Mouse (Mus musculus) olfactory bulb, adult 2 months (tissue): Measurements from ENCODE around the gene Sh2b2. TPM values are rescaled to one million over a fixed set of nuclear protein-coding genes. Genes with fewer than 3 reads are reported as not detected.
A peak's percentile ranks its signal among the peaks of the same experiment; 100 is the strongest.

Experiments
- H3K27ac ChIP-seq: fragments of 200-500 bp; 2 replicates; pipeline ENCODE4 v1.5.1; 2012; ENCODE audit warnings: low read depth, low read length; ENCODE audit not compliant: insufficient read depth
- H3K4me1 ChIP-seq: fragments of 200-500 bp; 2 replicates; pipeline ENCODE4 v1.6.1; 2012; ENCODE audit warnings: low read length; ENCODE audit not compliant: control insufficient read depth, insufficient read depth
- H3K4me3 ChIP-seq: fragments of 200-500 bp; 2 replicates; pipeline ENCODE4 v1.5.1; 2012; ENCODE audit warnings: mild to moderate bottlenecking, low read depth, low read length, moderate library complexity; ENCODE audit not compliant: insufficient read depth
- CTCF ChIP-seq: fragments of 200-500 bp; IDR thresholded peaks from 2 replicates; pipeline ENCODE4 v1.5.1; 2012; ENCODE audit warnings: low read depth, mild to moderate bottlenecking, low read length, moderate library complexity; ENCODE audit not compliant: insufficient read depth
- POLR2A ChIP-seq: fragments of 200-500 bp; IDR thresholded peaks from 2 replicates; pipeline ENCODE4 v1.6.1; 2012; ENCODE audit warnings: mild to moderate bottlenecking, low read depth, low read length, moderate library complexity; ENCODE audit not compliant: insufficient read depth
- WGBS: fragments of 180-500 bp; shearing (Covaris S2); methylation state at CpG from one replicate; pipeline ENCODE4 v1.1.7; 2018; 5-methylcytosine and 5-hydroxymethylcytosine counted together
- polyA plus RNA-seq: library from polyadenylated mRNA; stranded (reverse); fragments of >200 nt; gene quantifications from 2 replicates; pipeline ENCODE4 v1.2.4, GENCODE M21; 2012; ENCODE audit warnings: low replicate concordance; ENCODE audit not compliant: missing spikeins, insufficient read depth, insufficient read length

Gene Sh2b2
- not detected in 2 replicates for polyA plus RNA-seq

DNA sequence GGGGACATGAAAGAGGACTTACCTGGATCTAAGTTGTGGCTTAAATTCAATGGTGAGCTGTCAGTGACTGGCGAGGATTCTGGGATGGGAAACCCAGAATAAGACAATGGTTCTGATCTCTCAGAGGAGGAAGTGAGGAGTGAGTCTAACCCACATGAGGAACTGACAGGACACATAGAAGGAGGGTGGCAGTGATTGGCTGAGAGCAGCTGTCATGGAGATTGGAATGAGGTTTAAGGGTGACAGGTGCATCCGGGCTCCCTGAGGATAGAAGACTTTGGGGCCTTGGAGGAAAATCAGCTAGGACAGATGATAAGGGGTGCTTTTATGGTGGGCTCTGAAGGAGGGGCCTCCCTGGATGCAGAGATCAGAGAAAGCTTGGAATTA lies at the start of gene Sh2b2:
Gene Sh2b2 (minus strand): TSS at position 105 of the 387 bp plus-strand sequence.
- TF ChIP-seq POLR2A = no peak
- no peak for TF ChIP-seq CTCF
- peaks cover 18% of the 10 kb centered on the region; the same call in 1 of the 2 replicates for H3K4me1 ChIP-seq
- H3K27ac ChIP-seq = no peak within 1 kb of the TSS
- peak within 1 kb of the TSS; percentile 78; the same call in 1 of the 2 replicates for H3K4me3 ChIP-seq
- WGBS = 94% methylated on average over 2 of the region's 2 CpGs

DNA sequence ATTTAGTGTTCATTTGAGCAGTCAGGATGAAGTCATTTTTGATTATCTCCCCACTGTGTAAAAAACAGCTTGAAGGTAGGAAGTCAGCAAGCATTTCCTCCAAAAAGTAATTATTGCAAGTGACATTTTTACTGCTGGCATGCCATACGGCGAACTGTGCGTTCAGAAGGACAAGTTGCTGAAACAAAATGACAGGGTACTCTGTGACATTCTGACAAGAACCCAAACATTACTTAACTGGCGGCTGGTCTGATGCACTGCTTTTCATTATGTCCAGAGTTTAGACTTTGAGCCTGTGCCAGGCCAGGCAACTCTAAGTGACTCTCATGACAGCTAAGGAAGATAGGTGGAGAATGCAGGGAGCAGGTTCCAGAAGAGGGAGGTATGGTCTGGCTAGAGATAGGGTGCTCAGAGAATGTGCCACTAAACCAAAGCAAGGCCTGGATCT lies 46.6 kb upstream of the Sh2b2 start:
- TF ChIP-seq POLR2A (no peak), CTCF (no peak)
- Histone ChIP-seq H3K4me3 (no peak overlapping the region), H3K4me1 (peaks cover 12% of the 10 kb centered on the region), H3K27ac (no peak overlapping the region)
- 57% methylated on average over 4 of the region's 4 CpGs for WGBS

DNA sequence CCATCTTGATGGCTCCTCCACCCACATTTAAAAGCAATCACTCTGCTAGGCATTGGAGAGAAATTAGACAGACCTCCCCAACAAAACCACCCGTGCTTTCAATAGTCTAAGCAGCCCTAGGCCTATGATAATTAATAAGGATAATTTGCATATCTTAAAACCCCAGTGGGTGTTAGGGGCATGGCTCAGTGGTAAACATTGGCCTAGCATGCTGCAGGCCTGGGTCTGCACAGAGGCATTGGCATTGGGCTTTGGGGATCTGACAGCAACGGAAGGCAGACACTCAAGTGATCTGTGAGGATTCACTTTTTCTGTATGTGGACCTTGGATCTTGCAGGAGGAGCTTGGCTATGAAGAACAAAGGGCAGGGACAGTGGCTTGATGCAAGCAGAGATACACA lies 46.0 kb upstream of the Sh2b2 start:
- Histone ChIP-seq H3K4me1 (peaks cover 13% of the 10 kb centered on the region), H3K4me3 (no peak overlapping the region), H3K27ac (no peak overlapping the region)
- no peak for TF ChIP-seq POLR2A
- whole genome bisulfite sequencing = 57% methylated on average over 2 of the region's 2 CpGs

DNA sequence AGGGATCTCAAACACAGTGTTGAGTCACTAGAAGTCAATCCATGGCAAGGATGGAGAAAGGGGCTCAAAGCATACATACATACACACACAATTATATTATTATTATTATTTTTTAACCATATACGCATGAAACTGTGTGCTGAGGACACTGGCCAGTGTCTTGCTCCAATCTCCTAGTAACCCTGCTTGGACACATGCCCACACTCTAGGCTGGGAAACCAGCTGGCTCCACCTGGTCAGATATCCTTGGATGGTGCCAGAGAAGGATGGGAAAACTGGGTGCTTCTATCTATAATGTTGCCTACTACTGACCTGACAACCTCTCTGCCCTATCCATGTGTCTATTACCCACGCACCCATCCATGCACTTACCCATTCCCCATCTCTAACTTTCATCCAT lies 45.2 kb upstream of the Sh2b2 start:
- no peak overlapping the region for H3K4me3 ChIP-seq
- TF ChIP-seq CTCF (no peak), POLR2A (no peak)
- H3K4me1 ChIP-seq = peaks cover 16% of the 10 kb centered on the region
- no peak overlapping the region for H3K27ac ChIP-seq
- 91% methylated on average over 2 of the region's 2 CpGs for WGBS

DNA sequence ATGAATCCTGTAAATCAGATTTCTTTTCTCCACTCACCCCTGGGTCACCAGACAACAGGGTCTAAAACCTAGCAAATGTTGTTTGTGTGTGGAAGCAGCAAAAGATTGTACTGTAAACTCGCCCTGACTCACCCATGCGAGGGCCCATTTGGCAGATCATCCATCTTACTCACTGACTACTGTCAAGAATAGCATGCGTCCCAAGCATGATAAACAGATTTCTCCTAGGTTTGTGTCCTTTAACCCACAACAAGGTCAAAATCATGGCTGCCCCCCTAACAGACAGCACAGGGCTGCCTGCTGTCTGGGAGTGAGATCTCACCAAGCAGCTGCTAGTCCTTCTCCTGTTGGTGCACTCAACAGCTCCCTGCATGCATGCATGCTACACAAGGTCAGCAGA lies 43.4 kb upstream of the Sh2b2 start:
- TF ChIP-seq POLR2A = no peak
- TF ChIP-seq CTCF = no peak
- peaks cover 14% of the 10 kb centered on the region for H3K4me1 ChIP-seq
- 94% methylated on average over 3 of the region's 3 CpGs for WGBS
- H3K27ac ChIP-seq = no peak overlapping the region
- no peak overlapping the region for H3K4me3 ChIP-seq

DNA sequence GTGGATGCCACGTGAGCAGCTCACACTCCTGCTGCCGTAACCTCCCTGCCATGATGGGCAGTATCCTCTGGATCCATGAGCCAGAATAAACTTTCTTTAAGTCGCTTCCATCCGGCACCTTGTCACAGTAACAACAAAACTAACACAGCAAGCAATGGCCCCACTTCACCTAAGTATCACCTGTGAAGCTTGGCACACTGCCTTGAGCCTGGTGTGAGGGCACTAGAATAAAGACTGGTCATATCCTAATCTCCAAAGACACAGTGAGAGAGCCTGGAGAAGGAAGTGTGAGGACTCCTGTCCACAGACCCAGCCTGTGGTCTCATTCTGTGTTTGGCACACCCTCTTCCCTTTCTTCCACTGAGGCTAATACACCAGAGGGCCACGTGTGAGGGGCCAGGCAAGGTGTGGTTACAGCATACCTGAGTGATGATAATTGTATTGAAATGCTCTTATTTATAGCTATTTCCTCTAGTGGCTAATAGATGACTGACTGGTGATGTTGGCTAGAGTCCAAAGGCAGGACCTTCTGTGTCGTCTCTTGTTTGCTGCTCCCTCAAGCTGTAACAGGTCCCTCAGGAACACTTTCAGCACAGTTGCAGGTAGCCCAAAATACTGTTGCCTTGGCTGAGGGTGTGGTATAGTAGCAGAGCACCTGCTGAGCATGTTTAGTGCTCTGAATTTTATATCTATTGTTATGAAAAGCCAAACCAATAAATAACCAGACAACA lies 42.2 kb upstream of the Sh2b2 start:
- Histone ChIP-seq H3K4me1 (peaks cover 14% of the 10 kb centered on the region), H3K27ac (no peak overlapping the region), H3K4me3 (no peak overlapping the region)
- 87% methylated on average over 6 of the region's 6 CpGs for WGBS
- TF ChIP-seq CTCF (no peak), POLR2A (no peak)

DNA sequence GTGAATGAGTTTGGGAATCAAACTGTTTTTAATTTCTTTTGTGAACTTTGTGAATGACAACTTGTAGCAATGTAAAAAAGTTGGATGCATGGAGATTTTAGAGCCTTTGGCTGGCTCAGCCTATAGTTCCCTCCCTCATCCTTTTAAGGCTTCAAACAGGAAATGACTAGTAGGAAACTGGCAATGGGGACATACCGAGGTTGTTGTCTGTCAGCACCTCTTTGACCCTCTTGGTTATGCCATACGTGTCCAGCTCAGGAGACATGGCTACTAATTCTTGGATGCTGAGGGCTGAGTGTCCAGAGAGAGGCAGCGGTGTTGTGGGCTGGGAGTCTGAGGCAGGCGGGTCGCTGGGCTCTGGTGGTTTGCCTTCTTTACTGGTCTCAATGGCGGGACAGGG lies 40.2 kb upstream of the Sh2b2 start:
- no peak for TF ChIP-seq POLR2A
- no peak for TF ChIP-seq CTCF
- H3K4me3 ChIP-seq = no peak overlapping the region
- H3K27ac ChIP-seq = no peak overlapping the region
- peaks cover 10% of the 10 kb centered on the region for H3K4me1 ChIP-seq
- 86% methylated on average over 6 of the region's 6 CpGs for WGBS

DNA sequence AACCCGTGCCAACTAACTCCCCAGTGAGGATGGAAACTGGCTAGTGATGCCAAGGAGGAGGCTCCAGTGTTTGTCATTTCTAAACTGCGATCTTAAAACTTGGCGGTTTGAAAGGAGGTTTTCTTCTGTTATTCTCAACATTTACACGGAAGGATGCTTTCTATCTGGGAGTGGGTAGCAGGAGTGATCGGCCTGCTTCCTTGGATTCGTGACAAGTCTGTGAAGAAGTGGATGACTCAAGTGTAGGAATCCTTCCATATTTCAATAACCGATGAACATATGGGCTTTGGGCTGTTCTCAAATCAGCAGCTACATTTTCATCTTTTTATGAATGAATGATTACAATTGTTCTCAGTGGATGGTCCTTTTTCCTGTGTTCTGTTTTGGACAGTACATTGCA lies 38.8 kb upstream of the Sh2b2 start:
- Histone ChIP-seq H3K27ac (no peak overlapping the region), H3K4me1 (peaks cover 10% of the 10 kb centered on the region), H3K4me3 (no peak overlapping the region)
- WGBS = 71% methylated on average over 7 of the region's 7 CpGs
- TF ChIP-seq CTCF = no peak
- TF ChIP-seq POLR2A = no peak

DNA sequence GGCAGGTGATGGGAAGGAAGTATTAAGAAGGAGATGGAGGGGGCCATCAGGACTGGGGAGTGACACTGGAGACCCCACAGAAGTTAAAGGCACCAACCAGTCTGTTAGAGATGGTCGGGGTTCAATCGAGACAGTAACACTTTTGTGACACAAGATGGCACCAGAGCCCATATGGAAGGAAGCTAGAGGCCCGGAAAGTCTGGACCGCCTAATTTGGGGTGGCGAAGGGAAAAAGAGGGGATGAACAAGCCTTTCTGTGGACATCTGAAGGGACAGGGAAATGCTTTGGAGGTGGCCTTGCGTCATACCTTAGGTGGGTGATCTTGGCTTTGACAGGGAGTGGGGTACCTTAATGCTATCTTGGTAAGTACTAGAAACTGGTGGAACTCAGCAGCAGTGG lies 35.0 kb upstream of the Sh2b2 start:
- Histone ChIP-seq H3K4me3 (no peak overlapping the region), H3K27ac (no peak overlapping the region), H3K4me1 (no peaks in the 10 kb centered on the region)
- TF ChIP-seq CTCF (no peak; the same call in 1 of the 2 replicates), POLR2A (no peak)
- 39% methylated on average over 6 of the region's 6 CpGs for WGBS

DNA sequence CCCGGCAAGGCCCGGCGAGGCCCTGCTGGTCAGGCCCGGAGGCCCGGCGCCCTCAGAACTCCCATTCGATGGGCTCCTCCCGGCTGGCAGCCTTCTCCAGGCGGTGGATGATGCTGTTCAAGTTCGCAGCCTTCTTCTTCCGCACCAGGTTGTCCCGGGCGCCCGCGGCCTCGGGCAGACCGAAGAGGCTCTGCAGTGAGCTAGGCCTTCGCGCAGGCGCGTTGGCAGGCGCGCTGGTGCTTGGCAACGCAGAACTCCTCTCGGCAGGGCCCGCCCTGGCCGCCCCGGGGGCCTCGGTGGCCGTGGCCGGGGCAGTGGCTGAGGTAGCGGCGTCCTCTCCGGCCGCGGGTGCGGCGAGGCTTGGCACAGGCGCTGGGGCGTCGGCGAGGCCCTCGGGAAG lies 28.4 kb upstream of the Sh2b2 start:
- 94% methylated on average over 43 of the region's 43 CpGs for WGBS
- no peak overlapping the region for H3K27ac ChIP-seq
- TF ChIP-seq CTCF = no peak
- TF ChIP-seq POLR2A = no peak
- H3K4me3 ChIP-seq = no peak overlapping the region
- H3K4me1 ChIP-seq = 0 out of 2 replicates have a peak, but pooled peaks cover 3% of the 10 kb centered on the region

DNA sequence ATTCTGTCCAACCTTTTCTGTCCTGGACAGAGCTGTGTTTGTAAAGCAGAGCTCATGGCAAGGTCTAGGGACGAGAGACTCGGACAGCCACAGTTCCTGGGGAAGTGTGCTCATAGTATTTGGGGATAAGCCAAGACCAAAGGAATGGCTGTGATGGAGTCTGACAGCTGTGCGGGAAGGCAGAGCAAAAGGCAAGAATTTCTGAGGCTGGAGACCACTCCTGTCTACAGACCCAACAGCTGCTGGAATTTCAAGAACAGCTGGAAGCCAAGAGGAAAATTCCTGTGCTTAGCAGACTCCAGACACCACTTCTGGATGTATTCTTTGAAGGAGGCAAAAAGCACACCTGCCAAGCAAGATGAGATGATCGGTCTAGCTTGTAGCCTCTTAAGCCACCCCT lies 23.6 kb upstream of the Sh2b2 start:
- WGBS = 77% methylated on average over 4 of the region's 4 CpGs
- Histone ChIP-seq H3K27ac (no peak overlapping the region), H3K4me3 (no peak overlapping the region), H3K4me1 (0 out of 2 replicates have a peak, but pooled peaks cover 3% of the 10 kb centered on the region)
- TF ChIP-seq CTCF = no peak
- TF ChIP-seq POLR2A = no peak
